Mouse (Mus musculus) left cerebral cortex, postnatal 25 days (tissue): ENCODE measurements around the gene Ranbp3. TPM values are rescaled to one million over a fixed set of nuclear protein-coding genes. Genes with fewer than 3 reads are reported as not detected.

Source experiments
- DNase-seq, 2 experiments: peaks; one replicate each; pipeline ENCODE4 v3.0.0; 2022; ENCODE audit warnings: low spot score in 2 of 2, mixed read lengths in 1 of 2
- intact Hi-C: fragments of 180-260 bp; cut with DNase I; formaldehyde crosslinking; loops from one replicate; pipeline ENCODE4 v1.15.1; 2025
- total RNA-seq, 2 experiments: library from RNA; stranded (reverse); gene quantifications; 2 replicates each; pipeline ENCODE4 v1.2.3; 2021

Gene Ranbp3
- total RNA-seq, 2 experiments from 2014 or later, result 88.4 to 91.3 TPM

DNA sequence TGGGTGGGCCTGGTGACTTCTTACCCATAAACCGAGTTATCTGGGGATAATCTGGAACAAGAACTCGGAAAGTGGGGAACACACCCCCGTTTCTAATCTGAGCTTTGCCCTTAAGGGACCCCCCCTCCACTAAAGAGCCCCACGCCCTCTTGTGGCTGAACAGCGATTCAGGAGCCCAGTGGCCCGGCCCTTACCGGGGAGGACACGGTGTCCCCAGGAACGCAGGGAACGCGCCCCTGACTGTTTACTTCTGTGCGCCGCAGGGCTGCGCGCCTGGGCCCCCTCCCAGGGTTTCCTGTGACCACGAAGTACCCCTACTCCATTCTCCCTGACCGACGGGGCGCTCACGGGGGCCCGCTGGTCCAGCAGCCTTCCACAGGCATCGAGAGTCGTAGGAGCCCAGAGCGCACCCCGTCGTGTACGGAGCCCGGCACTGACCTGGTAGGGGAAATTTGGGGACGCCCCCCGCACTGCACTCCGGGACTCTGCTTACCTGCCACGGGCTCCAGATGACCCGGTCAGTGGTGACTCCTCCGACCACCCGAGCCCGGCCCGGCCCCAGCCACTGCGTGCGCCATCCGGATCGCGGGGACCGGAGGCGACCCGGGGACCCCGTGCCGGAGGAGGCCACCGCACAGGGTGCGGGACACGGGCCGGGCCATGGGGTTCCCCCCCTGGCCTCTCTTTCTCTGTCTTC lies 83.8 kb downstream of the Ranbp3 start:
- intact Hi-C loops, result no loop called here

GRCm38 (mm10) chr17:56757416-56758123 lies 84.5 kb downstream of the Ranbp3 start, which contains the start of gene Nrtn:
Gene Nrtn (minus strand): TSS chr17:56757530.
- intact Hi-C loops, result no loop called here
- DNase-seq, result peak; percentile 50 to 70

More for the DNA sequence above, 83.8 kb downstream of the Ranbp3 start:
- DNase-seq, result no peak

DNA sequence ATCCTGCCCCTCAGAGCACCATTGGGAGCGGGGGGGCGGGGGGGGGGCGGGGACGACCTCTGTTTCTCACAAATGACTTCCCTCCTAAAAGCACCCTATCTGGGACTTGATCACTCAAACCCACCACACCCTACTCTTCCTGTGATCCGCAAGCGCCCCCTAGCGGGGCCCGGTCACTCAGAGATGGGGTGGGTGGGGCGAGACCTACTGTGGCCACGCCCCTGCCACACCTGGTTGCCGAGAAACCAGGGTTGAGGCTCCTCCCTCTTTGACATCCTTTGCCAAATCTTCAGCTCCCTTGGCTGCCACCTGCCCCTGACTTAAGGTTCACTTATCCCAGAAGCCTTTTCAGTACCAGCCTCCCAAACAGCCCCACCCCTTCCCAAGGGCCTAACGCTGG lies 85.0 kb downstream of the Ranbp3 start:
- DNase-seq, result peak in 1 of 2 experiments; percentile 61
- intact Hi-C loops, result no loop called here

DNA sequence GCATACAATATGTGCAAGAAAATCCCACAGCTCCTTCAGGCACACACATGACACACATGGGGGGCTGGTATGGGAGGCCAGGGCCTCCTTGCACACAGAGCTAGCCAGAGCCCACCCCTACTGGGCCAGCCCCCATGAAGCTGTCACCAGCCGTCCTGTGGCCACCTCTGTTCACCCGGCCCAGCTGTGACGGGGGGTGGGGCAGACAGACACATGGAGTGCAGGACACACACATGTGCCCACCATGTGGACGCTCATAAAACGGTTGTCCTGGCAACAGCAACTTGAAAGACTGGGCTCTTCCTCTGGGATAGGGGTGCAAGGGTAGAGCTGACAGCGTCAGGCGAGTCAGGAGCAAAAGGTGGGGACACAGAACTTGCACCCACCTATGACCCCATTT lies 86.2 kb downstream of the Ranbp3 start:
- no peak for DNase-seq
- intact Hi-C loops, result no loop called here

DNA sequence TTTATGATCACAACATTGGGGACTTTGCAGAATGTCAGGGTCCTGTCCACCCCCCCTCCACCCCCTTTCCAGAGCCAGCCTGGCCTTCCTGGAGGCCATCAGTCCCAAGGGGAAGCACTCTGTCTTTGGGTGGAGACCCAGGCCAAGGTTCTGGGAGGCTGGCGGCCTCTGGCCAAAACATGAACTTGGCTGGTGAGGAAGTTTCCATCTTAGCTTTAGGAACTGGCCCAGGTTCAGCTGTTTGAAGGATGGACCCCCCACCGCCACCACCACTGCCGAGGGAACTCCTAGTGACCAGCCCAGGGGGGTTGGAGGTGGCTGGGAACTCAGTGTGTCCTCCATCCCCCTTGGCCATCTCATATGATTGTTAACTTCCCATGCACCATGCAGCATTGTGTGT lies 88.0 kb downstream of the Ranbp3 start:
- DNase-seq, result no peak
- intact Hi-C loops, result loop anchor here (5.0 kb wide), 1 partner anchor 44 kb away; the partner anchor contains the start of genes Ndufa11 and Vmac

Other genes with a start within 250 kb of the Ranbp3 start
- 100 to 1,000 TPM; 621 to 622 TPM for gene Ptprs, start 196.8 kb upstream of the Ranbp3 start, total RNA-seq
- not detected for gene Znrf4, start 160.9 kb upstream of the Ranbp3 start, total RNA-seq
- gene Gm20219, start 118.9 kb upstream of the Ranbp3 start, total RNA-seq, result 1 to 10 TPM; 1.7 to 1.9 TPM
- 100 to 1,000 TPM in 1 of 2 experiments, 10 to 100 TPM in 1; 87.2 to 110 TPM for gene Safb2, start 88.7 kb upstream of the Ranbp3 start, total RNA-seq
- 100 to 1,000 TPM; 128 to 147 TPM for gene Safb, start 88.5 kb upstream of the Ranbp3 start, total RNA-seq
- 100 to 1,000 TPM; 135 to 142 TPM for gene 2410015M20Rik, start 63.5 kb upstream of the Ranbp3 start, total RNA-seq
- 100 to 1,000 TPM; 334 to 355 TPM for gene Rpl36, start 59.9 kb upstream of the Ranbp3 start, total RNA-seq
- gene Lonp1, start 46.4 kb upstream of the Ranbp3 start, total RNA-seq, result 10 to 100 TPM; 63.0 to 63.1 TPM
- gene Catsperd, start 45.2 kb upstream of the Ranbp3 start, total RNA-seq, result under 1 TPM; 0.73 TPM
- 100 to 1,000 TPM; 227 to 237 TPM for gene Ndufa11, start 44.5 kb downstream of the Ranbp3 start, total RNA-seq
- 10 to 100 TPM; 11.0 to 12.3 TPM for gene Vmac, start 44.7 kb downstream of the Ranbp3 start, total RNA-seq
- gene Nrtn, start 84.2 kb downstream of the Ranbp3 start, total RNA-seq, result 1 to 10 TPM; 3.8 to 4.1 TPM
- 10 to 100 TPM; 64.1 to 64.6 TPM for gene Dus3l, start 91.5 kb downstream of the Ranbp3 start, total RNA-seq
- gene Prr22, start 97.0 kb downstream of the Ranbp3 start, total RNA-seq, result 1 to 10 TPM; 1.1 to 1.2 TPM
- gene Rfx2, start 157.7 kb downstream of the Ranbp3 start, total RNA-seq, result 1 to 10 TPM; 2.1 to 3.9 TPM
- gene Acsbg2, start 201.2 kb downstream of the Ranbp3 start, total RNA-seq, result not detected
- gene 1700061G19Rik, start 202.2 kb downstream of the Ranbp3 start, total RNA-seq, result not detected